Mouse (Mus musculus) thymus, adult 18-20 months (tissue): ENCODE measurements around the gene Prr5.

Experiments used
- DNase-seq, 2 experiments: peaks; one replicate each; pipeline ENCODE4 v3.0.0; 2022; ENCODE audit warnings: mixed read lengths in 2 of 2

Gene Prr5

DNA sequence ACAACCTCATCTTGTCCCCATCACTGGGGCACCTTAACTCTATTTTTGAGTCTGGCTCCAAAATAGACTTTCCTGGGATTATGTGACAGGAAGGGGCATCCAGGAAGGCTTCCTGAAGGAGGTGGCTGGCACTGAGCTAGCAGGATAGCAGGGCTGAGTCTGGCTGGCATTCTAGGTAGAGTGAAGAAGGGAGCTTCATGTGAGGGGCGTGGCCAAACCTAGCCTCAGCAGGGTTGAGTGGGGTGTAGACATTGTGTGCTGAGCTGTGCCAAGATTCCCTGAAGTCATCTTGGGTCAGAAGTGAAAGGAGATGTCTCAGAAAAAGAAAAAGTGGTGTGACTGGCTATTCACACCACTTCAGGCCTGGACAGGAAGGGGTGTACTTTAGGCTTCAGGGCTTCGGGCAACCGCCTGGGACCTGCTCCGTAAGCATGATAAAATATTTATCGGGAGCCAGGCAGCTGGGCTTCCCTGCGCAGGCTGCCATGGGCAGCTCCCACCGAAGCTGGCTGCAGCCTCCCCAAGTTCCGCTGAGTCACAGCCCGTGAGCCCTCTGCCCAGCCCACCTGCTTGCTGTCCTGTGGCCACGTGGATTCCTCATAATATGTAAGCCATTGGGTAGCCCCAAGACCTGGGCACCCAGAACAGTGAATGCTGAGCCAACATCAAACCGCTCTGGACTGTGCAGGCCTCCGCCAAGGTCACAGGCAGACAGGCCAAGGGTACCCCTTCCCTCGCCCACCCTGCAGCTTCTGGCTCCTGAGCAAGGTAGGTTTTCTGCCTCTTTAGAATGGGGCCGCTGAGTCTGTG, at the start of gene Prr5:
Gene Prr5 (plus strand): TSS at position 683 of the 810 bp plus-strand sequence.
- no peak for DNase-seq

DNA sequence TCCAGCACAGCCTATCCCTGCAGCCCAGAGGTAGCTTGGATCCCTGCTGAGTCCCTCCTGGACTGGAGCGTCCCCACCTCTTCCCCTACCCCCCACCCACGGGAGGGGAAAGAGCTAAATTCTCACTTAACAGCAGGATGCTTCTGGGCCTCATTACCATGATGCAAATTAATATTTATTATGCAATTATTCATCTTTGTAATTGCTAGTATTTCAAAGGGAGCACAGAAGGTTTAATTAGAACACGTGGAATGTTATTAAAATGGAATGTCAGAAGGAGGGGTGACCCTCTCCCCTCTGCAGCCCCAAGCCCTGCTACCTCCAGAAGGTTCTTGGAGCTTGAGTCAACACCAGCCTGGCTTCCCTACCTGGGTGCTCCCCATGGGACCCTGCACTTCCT, 49.4 kb upstream of the Prr5 start:
- DNase-seq: no peak

DNA sequence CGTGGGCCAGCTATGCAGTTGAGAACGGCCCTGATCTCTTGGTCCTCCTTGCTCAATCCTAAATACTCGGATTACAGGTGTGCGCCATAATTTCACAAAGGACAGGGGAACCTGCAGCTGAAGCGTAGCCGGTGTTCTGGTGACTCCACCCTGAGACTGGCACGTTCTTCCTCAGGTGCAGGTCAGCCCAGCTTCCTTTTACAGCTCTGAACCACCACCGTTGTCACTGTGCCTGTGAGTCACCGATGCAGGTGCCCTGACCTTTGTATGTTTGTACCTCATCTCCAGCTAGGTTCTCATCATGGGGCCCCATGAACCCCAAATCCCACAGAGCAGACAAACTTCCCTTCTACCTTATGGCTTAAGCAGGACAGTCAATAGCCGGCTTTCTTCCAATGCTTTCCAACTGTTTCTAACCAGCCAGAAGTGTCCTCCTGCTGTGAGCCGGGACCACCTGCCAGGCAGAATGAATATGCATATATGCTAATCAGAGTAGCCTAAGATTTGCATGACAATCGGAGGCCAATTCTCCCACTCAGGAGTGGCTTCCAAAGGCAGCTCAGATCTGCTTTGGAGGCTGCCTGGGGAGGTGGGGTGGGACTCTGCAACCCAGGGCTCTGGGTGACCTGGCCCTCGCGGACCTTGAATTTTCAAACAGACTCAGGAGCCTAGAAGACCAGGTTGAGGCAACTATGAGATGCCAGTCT, 47.5 kb upstream of the Prr5 start:
- DNase-seq: no peak

DNA sequence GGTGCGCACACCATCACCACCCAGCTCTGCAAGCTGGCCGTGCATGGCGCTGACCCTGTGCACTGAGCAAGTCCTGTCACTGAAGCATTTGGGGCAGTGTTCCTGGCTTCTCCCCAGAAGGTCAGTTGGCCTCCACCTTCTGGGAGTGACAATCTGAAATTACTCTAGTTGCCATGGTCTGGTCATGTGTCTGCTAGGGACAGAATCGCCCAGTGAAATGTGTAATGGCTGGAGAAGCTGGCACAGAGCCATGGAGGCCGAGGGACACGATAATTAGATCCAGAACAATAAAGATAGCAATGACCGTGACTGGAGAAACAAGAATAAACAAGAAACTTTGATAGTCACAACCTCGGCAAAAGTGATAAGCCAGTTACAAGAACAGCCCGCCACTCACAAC, 44.5 kb upstream of the Prr5 start:
- DNase-seq: no peak

DNA sequence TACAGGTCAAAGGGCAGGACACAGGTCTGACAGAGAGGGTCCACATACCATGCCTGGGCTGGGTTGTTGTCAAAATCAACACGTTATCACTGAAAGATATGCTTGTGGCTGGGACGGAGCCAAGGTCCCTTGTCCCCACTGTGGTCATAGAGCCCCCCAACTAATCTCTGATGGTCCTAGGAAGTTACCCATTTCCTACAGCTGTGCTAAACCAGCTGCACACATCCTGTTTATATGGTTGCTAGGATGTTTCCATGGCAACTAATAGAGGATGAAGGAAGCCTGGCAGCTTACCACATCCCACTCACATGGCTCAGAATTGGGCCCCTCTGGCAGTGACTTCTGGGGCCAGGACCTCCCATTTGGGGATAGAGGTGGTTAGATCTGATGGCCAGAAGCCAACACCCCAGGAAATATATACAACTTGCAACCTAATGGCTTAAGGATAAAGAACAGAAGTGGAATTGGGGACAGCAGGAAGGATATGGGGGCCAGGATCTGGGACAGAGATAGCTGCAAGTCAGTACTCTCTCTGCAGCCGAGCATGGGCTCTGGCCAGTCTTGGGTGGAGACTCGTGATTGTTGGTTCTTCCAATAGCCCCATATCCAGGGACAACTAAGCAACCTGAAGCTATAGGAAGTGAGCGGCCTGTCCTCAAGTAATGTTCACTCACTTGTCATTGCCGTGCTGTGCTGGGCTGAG, 43.6 kb upstream of the Prr5 start:
- DNase-seq: no peak

DNA sequence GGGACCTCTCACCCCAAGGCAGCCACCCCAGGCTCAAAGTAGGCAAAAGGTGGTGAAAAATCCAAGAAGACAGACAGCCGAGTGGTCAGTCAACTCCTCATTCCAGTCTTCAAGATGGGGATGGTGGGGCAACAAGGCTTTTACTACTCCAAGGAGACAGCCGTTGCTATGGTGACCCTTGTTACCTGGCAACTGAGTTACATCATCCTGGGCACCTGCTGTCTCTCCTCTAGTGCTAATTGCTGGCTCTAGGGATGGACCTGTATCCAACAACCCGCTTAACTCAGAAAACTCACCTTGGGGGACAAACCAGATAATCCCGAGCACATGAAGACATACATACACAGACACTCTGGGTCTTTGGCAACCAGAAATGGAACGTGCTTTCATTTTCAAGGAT, 42.1 kb upstream of the Prr5 start:
- DNase-seq: no peak

DNA sequence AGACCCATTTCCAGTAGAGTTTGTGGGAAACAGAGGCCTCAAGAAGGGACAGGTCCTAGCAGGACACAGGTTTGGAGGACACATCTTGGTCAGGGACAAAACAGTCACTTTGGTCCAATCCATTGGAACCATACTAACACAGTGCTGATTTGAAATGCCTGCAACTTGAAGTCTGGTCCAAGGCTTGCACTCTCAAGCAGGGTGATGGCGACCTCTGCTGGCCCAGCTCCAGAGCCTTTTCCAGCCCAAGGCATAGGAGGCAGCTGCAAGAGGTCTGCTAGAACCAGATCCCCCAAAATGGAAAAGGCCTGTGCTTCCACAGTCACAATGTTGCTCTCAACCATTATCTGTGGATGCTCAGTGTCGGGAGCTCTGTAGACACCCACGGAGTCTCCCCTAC, 39.7 kb upstream of the Prr5 start:
- no peak for DNase-seq

DNA sequence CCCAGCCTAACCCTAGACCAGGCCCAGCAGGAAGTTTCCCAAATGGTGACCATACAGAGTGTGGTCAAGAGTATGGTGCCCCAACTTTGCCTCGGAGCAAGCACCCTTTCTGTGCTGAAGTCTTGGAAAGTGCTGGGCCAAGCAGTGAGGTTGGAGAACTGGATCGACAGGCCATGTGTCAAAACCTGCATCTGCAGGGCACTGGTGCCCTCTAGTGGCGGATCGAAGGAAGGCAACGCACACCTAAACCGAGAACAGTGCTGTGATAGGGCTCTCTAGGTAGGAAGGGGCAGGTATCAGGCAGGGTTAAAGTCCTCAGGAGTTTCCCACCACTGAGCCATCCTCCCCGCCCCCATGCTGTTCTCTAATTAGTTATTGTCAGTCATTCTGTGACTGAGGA, 37.9 kb upstream of the Prr5 start:
- peak; percentile 26 to 27 for DNase-seq

DNA sequence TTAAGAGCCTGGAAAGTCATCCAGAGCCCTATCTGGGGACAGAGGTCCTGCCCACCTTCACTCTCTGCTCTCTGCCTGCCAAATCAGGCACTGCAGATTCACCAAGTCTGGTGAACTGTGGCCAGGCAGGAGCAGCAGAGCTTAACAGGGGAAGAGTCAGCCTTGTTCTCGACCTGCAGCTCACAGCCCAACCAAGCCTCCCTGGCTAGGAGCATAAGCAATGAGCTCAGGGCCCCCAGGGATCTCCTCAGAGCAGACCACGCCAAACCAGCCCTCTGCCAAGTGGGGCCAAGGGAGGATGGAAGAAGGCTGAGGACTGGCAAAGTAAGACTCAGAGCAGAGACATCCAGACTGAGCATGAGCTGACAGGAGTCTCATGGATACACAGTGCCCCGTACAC, 35.1 kb upstream of the Prr5 start:
- DNase-seq: no peak

DNA sequence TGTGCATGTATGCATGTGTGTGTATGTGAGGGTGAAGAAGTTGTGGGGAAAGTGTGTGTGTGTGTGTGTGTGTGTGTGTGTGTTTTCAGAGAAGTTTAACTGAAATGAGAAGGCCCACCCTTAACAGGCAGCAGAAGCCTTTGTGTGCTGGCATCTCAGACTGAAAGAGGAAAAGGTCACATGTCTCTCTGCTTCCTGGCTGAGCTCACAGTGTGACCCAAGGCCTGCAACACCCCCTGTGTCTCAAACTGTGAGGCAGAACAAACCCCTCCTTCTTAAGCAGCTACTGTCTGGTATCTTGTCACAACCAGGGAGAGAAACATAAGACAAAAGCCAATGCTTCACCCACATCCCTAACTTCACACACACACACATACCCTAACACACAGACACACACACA, 31.0 kb upstream of the Prr5 start:
- DNase-seq: no peak

DNA sequence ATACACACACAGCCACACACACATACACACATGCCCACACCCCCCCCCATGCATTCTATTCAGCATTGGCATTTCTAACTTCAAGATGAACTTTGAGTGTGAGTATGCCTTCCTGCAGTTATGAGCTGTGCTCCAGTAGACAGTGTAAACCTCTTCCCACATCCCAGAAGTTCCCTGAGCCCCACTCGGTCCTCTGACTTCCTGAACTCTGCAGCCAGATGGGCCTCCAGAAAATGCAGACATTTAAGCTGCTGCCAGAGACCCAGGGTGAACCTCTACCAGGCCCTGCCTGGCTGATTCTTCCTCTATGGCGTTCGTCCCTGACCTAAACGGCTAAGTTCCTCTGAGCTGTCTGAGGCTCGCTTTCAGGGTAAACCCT, 30.4 kb upstream of the Prr5 start:
- DNase-seq: no peak

DNA sequence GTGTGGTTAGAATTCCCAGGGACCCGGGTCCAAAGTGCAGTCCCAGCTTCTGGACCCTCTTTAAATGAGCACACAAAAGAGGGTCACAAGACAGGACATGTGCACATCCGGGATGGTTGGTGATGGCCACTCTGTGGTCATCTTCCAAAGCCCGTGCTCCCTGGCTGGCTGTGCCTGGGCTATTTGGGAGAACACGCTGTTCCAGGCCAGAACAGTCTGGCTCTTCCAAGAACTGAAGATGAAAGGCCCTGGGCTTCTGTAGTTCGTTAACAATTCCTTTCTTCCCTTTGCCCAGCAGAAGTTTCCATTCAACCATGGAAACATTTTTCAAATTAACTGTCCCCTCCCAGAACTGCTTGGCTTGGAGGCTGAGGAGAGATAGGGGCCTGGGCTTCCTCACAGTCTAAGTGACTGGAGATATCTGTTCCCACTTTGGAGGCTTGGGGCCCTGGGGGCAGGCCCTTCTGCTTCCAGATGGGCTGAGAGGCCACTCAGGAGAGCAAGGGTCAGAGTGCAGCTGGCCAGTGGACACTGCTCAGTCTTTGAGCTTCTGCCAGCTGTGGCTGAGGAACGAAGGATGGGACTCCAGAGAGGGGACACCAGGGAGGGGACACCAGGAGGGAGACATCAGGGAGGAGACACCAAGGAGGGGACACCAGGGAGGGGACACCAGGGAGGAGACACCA, 29.8 kb upstream of the Prr5 start:
- DNase-seq: no peak

DNA sequence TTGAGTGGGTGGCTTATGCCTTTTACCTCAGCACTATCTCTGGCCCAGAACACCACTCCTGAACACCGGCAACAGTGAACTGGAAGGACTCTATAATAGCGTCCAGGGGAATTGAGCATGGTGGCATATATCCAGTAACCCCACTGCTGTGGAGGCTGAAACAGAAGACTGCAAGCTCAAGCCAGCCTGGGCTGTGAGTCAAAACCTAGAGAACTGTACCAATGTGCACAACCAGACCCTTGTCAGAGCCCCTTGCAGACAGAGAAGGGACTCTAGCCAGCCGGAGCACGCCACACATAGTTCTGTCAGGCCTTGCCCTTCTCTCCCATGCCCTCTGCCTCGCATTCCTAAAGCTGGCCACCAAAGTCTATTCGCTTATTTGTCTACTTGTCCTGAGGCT, 28.7 kb upstream of the Prr5 start:
- no peak for DNase-seq

DNA sequence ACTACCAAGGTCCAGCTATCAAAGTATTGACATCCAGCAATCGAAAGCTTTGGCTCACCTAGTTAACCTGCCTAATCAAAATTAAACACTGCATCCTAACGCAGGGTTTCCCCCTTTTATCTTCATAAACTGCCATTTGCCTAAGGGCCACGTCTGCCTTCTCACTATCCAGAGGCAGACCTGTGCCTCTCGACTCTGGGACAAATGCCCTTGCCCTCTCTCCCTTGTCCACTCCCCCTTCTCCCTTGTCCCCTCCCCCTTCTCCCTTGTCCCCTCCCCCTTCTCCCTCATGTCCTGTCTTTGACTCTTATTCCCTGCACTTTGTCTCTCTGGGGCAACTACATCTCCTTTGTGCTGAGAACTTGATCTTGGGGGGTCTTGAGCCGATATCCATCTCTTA, 28.3 kb upstream of the Prr5 start:
- no peak for DNase-seq

DNA sequence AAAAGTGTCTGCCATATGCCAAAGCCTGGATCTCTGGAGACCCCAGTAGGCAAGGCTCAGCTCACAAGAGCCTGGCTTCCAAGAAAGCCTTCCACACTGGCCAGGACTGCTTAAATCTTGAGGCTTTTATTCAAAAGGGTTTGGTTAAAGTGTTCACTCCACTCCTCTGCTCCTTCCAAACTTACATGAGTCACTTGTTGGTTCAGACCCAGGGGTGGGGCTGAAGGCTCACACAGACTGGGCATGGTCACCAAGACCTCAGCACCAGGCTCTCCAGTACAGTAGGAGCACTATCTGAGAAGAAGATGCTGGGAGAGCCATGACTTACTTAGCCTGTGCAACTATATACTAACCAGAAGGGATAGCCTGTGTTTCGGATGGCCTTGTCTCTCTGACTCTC, 27.5 kb upstream of the Prr5 start:
- no peak for DNase-seq

DNA sequence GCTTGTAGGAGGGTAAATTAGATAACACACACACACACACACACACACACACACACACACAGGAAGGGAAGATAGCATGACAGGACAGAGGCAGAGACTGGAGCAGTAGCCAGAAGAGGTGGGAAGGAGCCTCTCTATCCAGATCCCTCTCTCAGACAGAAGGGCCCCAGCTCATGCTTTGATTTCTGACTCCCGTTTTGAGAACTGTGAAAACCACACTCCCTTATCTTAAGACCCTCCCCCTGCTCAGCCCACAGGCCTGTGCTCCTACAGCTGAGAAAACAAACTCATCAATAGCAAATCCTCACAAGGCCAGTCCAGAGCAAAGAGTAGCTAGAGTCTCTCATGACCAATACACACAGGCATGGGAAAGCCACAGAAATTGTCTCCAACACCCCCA, 26.2 kb upstream of the Prr5 start:
- no peak for DNase-seq

DNA sequence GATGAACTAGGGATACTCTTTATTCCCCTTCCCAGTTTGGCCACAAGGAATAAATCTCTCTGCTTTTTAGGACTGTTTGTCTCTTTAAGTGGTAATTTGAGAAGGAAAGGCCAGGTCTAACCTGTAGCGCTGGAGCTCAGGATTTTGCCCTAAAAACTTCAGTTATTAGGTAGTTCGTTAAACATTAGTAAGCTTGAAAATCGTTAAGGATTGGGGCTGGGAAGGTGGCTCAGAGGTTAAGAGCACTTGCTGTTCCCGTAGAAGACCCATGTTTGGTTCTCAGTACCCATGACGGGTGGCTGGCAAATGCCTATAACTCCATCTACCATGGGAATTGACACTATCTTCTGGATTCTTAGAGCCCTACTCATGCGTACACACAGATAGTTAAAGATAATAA, 17.9 kb upstream of the Prr5 start:
- DNase-seq: no peak

DNA sequence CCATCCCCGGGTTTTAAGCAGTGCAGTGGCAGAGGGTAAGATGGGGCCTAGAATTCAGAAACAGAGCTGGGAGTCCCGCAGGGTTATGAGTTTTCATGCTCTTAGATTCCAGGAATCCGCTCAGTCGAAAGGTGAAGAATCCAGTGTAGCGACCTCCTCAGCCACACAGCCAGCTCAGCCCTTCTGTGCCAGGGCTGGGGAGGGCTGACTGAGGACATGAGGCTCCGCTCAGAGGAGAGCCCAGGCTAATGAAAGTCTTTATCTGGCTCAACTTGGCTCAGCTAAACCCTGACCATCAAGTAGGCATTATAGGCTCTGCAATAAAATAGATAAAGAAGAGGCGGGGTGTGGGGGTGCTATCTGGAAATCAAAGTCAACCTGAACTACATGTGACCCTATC, 16.3 kb upstream of the Prr5 start:
- no peak for DNase-seq

DNA sequence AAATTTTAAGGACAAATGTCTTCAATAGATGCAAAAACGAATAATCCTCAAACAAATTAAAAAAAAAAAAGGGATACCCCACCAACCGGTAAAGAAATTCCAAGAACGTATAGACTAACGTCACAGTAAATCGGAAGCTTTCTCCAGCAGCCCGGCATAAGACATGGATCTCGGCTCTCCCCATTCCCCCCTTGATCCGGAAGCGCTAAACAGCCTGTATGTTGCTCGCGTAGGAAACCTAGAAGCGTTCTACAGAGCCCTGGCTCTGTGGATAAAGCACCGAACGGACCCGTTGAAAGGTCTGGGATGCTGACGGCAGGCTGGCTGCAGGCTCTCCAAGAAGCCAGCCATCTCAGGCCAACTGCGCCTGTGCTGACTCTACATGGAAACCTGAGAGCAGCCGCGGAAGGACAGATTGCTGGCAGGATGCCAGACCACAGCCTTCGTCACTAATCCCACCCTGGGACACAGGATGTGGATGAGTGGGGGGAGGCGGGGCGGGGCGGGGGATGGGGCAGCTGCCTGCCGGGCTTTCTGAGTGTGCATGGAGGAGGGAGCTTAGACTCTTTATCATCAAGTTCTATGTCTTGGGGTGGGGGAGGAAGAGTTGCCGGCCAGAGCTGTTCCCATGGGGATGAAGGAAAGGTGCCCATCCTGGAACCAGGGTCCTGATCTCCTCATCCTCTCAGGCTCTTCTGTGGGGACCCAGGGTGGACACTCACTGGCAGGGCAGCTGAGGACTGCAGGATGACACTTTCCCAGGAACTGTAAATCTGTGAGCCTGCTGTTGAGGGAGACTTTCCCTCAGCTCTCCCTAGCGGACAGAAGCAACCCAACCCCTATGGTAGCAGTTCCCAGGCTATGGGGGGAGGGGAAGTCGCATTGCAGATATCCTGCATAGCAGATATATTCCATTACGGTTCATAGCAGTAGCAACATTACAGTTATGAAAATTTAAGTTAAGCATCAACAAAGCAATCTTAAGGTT, 15.1 kb upstream of the Prr5 start:
- DNase-seq: peak; percentile 50 to 62

DNA sequence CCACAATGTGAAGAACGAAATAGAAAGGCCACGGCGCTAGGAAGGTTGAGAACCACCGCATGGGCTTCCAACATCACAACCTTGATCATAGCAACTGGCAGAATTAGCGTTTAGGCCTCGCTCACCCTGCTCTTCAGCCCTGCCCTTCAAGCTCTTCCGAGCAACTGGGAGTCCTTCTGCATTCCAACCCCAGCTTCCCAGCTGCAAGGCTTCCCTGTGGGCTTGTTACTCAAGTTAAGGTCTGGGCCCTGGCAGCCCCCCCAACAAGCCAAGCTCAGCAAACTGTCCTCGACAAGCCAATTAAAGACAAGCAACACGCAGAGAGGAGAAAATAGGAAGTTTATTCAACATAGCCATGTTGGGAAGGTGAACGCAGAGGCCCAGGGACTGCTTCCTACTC, 14.4 kb upstream of the Prr5 start:
- no peak for DNase-seq

DNA sequence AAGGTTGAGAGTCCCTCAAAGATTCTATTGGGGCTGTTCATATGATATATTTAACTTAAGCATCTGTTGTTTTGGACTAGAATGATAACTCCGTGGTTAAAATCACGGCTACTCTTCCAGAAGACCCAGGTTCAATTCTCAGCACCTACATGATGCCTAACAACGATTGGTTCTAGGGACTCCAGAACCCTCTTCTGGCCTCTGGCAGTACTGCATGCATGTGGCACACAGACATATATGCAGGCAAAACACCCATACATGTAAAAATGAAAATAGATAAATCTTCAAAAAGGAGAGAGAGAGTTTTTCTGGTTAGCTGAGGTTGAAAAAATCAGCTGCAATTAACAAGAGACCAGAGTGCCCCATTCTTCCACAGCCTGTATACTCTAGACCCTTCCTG, 12.7 kb upstream of the Prr5 start:
- no peak for DNase-seq

DNA sequence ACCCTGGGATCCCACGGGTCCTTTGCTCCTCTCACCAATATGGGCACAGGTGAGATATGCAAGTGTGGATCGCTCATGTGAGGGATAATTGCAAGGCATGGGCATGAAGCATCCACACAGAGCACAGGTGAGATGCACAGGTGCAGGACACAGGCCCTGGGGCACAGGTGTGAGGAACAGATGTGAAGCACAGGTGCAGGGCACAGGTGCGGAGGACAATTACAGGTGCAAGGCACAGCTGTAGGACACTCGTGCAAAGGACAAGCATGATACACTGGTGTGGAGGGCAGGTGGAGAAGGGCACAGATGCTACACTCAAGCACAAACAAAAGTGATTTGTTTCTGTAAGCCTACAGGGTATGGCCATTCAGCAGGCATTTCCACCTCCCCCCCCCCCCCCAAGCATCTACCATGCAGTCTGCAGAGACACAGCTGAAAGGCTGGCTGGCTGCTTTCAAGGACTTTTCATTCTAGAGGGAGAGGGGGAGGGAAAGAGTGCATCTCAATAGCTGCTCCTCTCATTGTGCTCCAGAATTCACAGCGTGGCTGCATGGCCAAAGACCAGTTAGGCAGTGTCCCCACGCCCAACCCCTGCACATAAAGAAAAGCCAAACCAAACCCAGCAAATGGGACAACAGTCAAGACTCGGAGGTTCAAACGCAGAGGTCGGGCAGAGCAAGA, 11.9 kb upstream of the Prr5 start:
- no peak for DNase-seq
